Mouse (Mus musculus): Measurements from ENCODE around the gene Ctsa. TPM values are rescaled to one million over a fixed set of nuclear protein-coding genes. Genes with fewer than 3 reads are reported as not detected.
A peak's percentile ranks its signal among the peaks of the same experiment; 100 is the strongest.

Gene Ctsa
- total RNA-seq, 2 experiments from 2014 or later, result 89.5 to 96.2 TPM

DNA sequence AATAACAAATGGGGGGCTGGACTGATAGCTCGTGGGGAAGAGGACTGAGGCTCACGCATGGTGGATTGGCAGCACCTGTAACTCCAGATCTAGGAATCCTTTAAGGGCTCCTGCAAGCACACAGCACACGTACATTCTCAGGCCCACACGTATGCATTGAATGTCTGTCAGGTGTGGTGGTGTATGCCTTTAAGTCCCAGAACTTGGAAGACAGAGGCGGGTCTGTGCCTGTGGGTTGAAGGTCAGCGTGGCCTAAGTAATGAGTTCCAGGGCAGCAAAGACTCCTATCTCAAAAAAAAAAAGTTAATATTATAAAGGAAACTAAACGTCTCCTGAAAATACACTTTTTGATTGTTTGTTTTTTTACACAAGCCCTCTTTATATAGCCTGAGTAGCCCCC is 26.1 kb upstream of the Ctsa start:
- H3K4me3 ChIP-seq, result no peak overlapping the region
- intact Hi-C loops (cut with DNase I), result no loop called here
- DNase-seq (ENCODE audit: extremely low spot score in 1 of 2, low spot score in 2 of 2), result no peak
- no peak overlapping the region for H3K27ac ChIP-seq
- TF ChIP-seq CTCF (IDR thresholded peaks at IDR 0.05), result no peak

DNA sequence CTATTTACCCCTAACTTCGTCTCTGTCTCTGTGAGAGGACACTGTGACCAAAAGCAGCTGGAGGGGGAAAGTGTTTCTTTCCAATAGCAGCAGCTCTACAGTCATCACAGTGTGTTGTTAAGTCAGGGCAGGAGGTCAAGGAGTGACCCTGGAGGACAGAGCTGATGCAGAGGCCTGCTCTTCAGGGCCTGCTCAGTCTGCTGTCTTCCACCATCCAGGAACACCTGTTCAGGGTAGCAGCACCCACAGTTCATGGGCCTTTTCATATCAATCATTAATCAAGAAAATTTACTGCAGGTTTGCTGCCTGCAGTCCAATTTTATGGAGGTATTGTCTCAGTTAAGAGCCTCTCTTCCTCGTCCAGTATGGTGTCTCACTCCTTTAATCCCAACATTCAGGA is 19.1 kb upstream of the Ctsa start:
- intact Hi-C loops (cut with DNase I), result no loop called here
- no peak for DNase-seq (ENCODE audit: extremely low spot score in 1 of 2, low spot score in 2 of 2)
- TF ChIP-seq CTCF (IDR thresholded peaks at IDR 0.05), result no peak
- Histone ChIP-seq H3K27ac (no peak overlapping the region), H3K4me3 (no peak overlapping the region)

DNA sequence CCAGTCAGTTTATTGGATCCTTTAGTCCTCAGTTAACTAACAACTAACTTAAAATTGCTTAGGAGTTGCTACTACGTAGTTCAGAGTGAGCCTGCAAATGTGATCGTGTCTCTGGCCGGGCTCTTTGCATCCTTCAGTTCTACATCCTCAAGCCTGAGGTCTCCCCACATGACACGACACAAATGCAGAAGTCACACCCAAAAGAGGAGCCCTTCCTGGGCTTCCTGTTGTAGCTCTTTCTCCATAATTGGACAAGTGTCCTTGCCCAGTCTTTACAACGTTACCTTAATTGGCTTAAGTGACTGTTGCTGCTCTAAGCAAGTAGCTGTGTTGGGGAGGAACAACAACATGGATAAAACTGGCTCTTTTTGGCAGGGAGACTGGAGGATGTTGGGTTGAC is 17.3 kb upstream of the Ctsa start:
- intact Hi-C loops (cut with DNase I), result no loop called here
- H3K4me3 ChIP-seq, result no peak overlapping the region
- H3K27ac ChIP-seq, result no peak overlapping the region
- DNase-seq (ENCODE audit: extremely low spot score in 1 of 2, low spot score in 2 of 2), result no peak
- no peak for TF ChIP-seq CTCF (IDR thresholded peaks at IDR 0.05)

DNA sequence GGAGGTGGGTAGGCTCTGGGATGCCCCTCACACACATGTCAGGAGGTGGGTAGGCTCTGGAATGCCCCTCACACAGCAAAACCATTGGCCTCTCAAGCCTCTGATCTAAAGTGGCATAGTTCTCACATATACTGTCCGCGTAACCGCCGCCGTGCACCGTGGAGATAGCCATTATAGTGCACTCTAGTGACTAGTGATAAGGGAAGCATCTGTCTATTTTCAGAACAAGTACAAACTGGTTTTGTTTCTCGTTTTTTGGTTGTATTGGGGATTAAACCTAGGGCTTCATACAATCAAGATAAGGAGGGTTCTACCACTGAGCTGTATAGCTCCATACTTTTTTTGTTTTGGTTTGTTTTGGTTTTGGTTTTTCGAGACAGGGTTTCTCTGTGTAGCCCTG is 16.9 kb upstream of the Ctsa start:
- Histone ChIP-seq H3K4me3 (no peak overlapping the region), H3K27ac (no peak overlapping the region)
- no peak for TF ChIP-seq CTCF (IDR thresholded peaks at IDR 0.05)
- no peak for DNase-seq (ENCODE audit: extremely low spot score in 1 of 2, low spot score in 2 of 2)
- intact Hi-C loops (cut with DNase I), result no loop called here

DNA sequence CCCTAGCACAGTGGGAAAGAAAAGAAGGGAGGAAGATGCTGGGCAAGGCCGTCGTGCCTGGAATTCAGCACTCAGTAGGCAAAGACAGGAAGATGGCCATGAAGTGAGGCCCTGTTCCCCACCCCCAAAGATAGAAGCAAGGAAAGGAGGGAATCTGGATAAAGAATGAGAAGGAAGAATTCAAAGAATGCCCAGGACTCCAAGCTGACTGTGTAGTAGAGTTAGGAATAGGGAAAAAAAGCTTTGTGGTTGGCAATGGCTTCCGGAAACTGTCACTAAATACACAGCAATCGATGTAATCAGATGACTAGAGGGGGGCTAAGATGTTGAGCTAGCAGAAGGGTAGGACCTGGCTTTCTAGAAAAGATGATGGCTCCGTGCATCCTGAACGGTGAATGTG is 15.5 kb upstream of the Ctsa start:
- TF ChIP-seq CTCF (IDR thresholded peaks at IDR 0.05), result no peak
- intact Hi-C loops (cut with DNase I), result no loop called here
- H3K27ac ChIP-seq, result no peak overlapping the region
- no peak for DNase-seq (ENCODE audit: extremely low spot score in 1 of 2, low spot score in 2 of 2)
- H3K4me3 ChIP-seq, result no peak overlapping the region

DNA sequence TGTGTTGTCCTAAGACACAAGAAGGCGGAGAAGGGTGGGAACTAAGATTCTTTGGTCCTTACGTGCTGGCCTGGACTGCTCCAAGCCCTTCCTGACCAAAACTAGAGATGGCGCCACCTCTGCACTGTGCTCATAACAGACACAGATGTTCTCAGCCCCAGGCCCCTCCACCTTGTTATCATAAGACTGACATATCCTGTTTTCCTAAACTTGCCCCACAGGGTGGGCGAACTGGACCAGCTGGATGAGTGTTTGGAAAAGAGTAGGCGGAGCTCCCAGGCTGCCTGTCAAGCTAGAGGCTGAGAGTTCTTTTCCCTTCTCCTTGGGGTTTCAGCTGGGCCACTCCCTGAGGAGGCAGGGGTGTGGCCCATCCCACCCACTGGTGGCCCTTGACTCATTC is 15.0 kb upstream of the Ctsa start:
- intact Hi-C loops (cut with DNase I), result no loop called here
- DNase-seq (ENCODE audit: extremely low spot score in 1 of 2, low spot score in 2 of 2), result no peak
- H3K4me3 ChIP-seq, result no peak overlapping the region
- TF ChIP-seq CTCF (IDR thresholded peaks at IDR 0.05), result no peak
- H3K27ac ChIP-seq, result no peak overlapping the region

DNA sequence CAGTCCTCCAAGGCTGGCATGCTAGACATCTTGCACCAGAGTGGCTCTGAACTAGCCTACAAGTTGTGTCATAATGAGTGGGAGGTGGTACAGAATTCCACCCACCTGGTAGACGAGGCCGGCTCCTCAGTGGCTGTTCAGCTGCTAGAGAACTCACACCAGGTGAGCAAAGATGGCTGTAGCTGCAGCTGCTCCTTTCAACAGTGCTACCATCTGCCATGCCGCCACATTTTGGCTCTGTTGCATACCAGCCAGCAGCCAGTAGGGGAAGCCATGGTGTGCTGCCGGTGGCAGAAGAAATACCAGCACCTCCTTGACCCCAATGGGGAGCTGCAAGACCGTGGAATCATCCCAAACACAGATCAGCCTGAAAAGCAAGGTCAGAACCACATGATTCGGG is 11.6 kb upstream of the Ctsa start:
- TF ChIP-seq CTCF (IDR thresholded peaks at IDR 0.05), result peak; percentile 5; the same call in 1 of the 2 replicates
- Histone ChIP-seq H3K27ac (no peak overlapping the region), H3K4me3 (no peak overlapping the region)
- intact Hi-C loops (cut with DNase I), result no loop called here
- DNase-seq (ENCODE audit: extremely low spot score in 1 of 2, low spot score in 2 of 2), result no peak

DNA sequence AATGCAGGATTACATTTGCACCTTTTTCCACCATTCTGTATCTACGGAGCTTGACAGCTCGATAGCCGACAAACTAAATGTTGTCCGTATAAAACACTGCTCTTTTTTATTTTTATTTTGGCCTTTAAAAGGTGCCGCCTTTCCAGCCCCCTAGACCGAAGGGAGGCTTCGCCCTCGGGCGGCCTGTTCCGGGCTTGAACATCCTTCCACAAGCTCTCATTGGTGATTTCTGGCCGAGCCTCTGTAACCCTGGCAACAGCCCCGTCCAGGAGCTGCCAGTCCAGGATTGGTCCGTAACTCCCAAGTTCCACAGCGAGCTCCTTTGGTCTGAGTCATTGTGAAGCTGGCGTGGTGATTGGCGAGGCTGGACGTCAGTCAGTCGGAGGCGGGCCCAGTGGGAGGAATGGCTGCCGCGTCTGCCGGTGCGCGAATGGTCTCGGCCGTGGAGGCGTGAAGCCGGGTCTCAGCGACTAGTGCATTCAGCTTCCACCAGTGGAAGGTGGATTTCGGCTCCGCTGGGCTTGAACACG is 10.0 kb upstream of the Ctsa start, which contains the start of gene Zswim1:
TSS of gene Zswim1 (plus strand) at position 51 of the 530 bp plus-strand sequence.
- intact Hi-C loops (cut with DNase I), result loop anchor here (2.0 kb wide), 1 partner anchor 18 kb away; the partner anchor contains the start of genes Acot8 and Zswim3
- peak; percentile 100 for DNase-seq (ENCODE audit: extremely low spot score in 1 of 2, low spot score in 2 of 2)
- peak within 1 kb of the TSS; percentile 68 for H3K4me3 ChIP-seq

DNA sequence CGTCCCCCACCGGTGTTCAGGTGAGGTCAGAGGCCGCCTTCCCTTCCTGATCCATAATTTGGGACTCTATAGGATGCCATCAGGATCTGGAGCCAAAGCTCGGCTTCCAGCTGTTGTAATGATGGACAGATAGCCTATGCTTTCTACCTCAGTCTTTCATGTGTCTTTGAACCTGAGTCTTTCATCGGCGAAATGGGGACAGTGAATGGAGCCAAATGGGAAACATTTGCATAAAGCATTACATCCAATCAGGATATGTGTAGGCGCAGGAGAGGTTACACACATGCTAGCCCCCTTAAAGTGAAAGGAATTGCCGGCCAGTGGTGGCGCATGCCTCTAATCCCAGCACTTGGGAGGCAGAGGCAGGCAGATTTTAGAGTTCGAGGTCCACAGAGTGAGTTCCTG is 9.5 kb upstream of the Ctsa start:
- H3K27ac ChIP-seq, result peak overlapping the region; percentile 96
- intact Hi-C loops (cut with DNase I), result loop anchor here (2.0 kb wide), 1 partner anchor 18 kb away; the partner anchor contains the start of genes Acot8 and Zswim3
- peak; percentile 17; the same call in 1 of the 2 replicates for TF ChIP-seq CTCF (IDR thresholded peaks at IDR 0.05)
- peak overlapping the region; percentile 68 for H3K4me3 ChIP-seq
- DNase-seq (ENCODE audit: extremely low spot score in 1 of 2, low spot score in 2 of 2), result peak in 1 of 2 experiments; percentile 41

More for the DNA sequence above, 10.0 kb upstream of the Ctsa start, which contains the start of gene Zswim1:
- H3K27ac ChIP-seq, result peak within 1 kb of the TSS; percentile 96
- TF ChIP-seq CTCF (IDR thresholded peaks at IDR 0.05), result no peak; the same call in 1 of the 2 replicates

DNA sequence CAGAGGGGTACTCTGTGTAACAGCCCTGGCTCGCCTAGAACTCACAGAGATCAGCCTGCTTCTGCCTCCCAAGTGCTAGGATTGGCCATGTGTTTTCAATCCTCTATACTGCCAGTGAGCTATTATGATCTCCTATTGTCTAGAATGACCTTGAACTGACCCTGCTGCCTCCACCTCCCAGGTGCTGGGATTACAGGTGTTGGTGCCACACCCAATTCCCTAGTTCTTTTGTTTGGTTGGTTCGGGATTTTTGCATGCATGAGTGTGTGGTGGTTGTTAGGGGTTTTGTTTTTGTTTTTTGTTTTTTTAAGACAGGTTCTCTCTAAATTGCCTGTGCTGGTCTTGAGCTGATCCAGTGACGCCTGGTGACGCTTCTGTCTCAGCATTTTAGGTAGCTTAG is 8.7 kb upstream of the Ctsa start:
- intact Hi-C loops (cut with DNase I), result loop anchor here (2.0 kb wide), 1 partner anchor 19 kb away; the partner anchor contains the start of genes Acot8 and Zswim3
- DNase-seq (ENCODE audit: extremely low spot score in 1 of 2, low spot score in 2 of 2), result no peak
- Histone ChIP-seq H3K4me3 (peak overlapping the region; percentile 68), H3K27ac (no peak overlapping the region)
- TF ChIP-seq CTCF (IDR thresholded peaks at IDR 0.05), result no peak

DNA sequence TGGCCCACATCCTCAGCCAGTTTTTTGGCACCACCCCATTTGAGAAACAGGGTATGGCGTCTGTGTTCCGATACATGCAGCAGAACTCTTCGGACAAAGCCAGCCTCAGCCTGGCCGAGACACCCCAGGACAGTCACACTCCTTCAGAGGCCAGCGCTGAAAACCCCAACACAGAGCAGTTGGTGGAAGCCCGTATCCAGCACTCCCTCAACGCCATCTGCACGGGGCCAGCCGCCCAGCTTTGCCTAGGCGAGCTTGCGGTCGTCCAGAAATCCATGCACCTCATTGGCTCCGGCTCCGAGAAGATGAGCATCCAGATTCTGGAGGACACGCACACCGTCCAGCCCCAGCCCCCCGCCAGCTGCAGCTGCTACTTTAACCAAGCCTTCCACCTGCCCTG is 7.2 kb upstream of the Ctsa start:
- no peak for DNase-seq (ENCODE audit: extremely low spot score in 1 of 2, low spot score in 2 of 2)
- Histone ChIP-seq H3K27ac (no peak overlapping the region), H3K4me3 (no peak overlapping the region)
- intact Hi-C loops (cut with DNase I), result no loop called here
- TF ChIP-seq CTCF (IDR thresholded peaks at IDR 0.05), result no peak

DNA sequence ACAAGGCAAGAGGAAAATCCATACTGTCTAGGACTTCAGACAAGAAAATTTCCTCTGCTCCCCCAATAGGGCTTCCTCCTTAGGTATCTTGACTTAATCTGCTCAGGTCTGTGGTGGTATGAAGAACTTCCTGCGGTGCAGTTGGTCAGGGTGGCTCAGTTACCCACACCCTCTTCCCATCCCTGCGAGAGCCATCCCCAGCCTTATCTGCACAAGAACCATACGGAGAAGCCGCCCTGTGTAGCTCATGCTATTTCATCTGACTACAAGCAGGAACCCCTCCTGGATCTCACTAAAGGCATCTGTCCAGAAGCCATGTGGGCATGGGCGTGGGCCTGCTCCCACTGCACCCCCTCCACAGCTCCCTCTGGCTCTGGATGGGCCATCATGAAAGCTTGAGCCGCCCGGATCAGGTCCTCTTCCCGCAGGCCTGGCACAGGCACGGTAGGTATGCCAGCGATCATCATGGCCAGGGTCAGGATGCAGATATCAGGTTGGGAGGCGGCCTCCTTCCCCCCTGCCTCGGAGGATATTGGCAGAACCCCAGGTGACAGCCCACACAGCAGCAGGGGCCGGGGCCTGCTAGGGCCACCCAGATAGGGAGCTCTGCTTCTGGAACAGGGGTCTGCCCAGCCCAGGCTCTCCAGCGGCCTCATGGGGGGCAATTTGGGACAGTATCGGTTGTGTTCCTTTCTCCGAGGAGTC is 5.4 kb upstream of the Ctsa start:
- intact Hi-C loops (cut with DNase I), result no loop called here
- Histone ChIP-seq H3K4me3 (no peak overlapping the region), H3K27ac (no peak overlapping the region)
- DNase-seq (ENCODE audit: extremely low spot score in 1 of 2, low spot score in 2 of 2), result no peak
- TF ChIP-seq CTCF (IDR thresholded peaks at IDR 0.05), result no peak

DNA sequence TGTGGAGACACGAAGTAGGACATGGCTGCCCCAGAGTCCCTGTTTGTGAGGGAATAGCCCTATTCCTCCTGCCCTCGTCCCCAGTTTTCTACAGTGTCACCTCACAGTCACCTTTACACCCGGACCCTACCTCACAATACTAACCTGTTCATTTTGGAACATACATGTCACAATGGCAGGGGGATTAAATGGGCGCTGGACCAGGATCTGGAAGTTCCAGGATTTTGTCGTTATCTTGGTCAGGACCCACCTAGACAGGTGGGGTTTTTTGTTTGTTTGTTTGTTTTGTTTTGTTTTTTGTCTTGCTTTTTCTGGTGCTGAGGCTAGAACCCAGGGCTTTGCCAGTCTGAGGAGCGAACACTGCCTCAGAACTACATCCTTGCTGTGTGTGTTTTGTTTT is 4.2 kb upstream of the Ctsa start, which contains the start of gene Spata25:
TSS of gene Spata25 (minus strand) at position 101 of the 400 bp plus-strand sequence.
- no peak for DNase-seq (ENCODE audit: extremely low spot score in 1 of 2, low spot score in 2 of 2)
- intact Hi-C loops (cut with DNase I), result no loop called here
- TF ChIP-seq CTCF (IDR thresholded peaks at IDR 0.05), result no peak
- Histone ChIP-seq H3K27ac (no peak within 1 kb of the TSS), H3K4me3 (no peak within 1 kb of the TSS)

All from left cerebral cortex, adult 2 months (tissue).